Mouse (Mus musculus): ENCODE measurements around the gene Hip1r. TPM values are rescaled to one million over a fixed set of nuclear protein-coding genes. Genes with fewer than 3 reads are reported as not detected.
A peak's percentile ranks its signal among the peaks of the same experiment; 100 is the strongest.
"Not testable (repeated sequence)": the region's sequence is repeated elsewhere in the genome, so short reads cannot be mapped to it uniquely, and the experiment has no call there.

The Hip1r gene
- polyA plus RNA-seq, 1 experiment from 2014 or later, result 28.4 TPM

- no peak overlapping the region for H3K4me3 ChIP-seq (replicated peaks; ENCODE audit: low read depth, low read length)
Measured at GRCm38 (mm10) chr5:124045453-124046010, 72.1 kb downstream of the Hip1r start.

GRCm38 (mm10) chr5:124046741-124047401, 73.4 kb downstream of the Hip1r start:
- no peak overlapping the region for H3K9ac ChIP-seq (ENCODE audit: low read depth, low read length)
- peaks cover 18% of the 10 kb centered on the region for H3K4me1 ChIP-seq (replicated peaks; ENCODE audit: insufficient read depth, low read length)
- no peak for DNase-seq (ENCODE audit: low spot score)
- no peaks in the 10 kb centered on the region for H3K36me3 ChIP-seq (ENCODE audit: insufficient read depth, low read length)
- H3K27me3 ChIP-seq (ENCODE audit: insufficient read depth, low read length), result no peaks in the 10 kb centered on the region
- peak overlapping the region; percentile 50 for H3K27ac ChIP-seq
- H3K4me3 ChIP-seq (replicated peaks; ENCODE audit: low read depth, low read length), result no peak overlapping the region
- no peak overlapping the region for H3K4me2 ChIP-seq (ENCODE audit: low read length)
- peak; percentile 84 for ATAC-seq (replicated peaks; ENCODE audit: low FRiP score, low read depth)
- TF ChIP-seq CTCF (IDR thresholded peaks at IDR 0.05; ENCODE audit: low read depth), result no peak
- 71% methylated on average over 7 of the region's 7 CpGs for WGBS
- H3K9me3 ChIP-seq (replicated peaks; ENCODE audit: low read length), result no peaks in the 10 kb centered on the region

More at GRCm38 (mm10) chr5:124045453-124046010, 72.1 kb downstream of the Hip1r start:
- peaks cover 15% of the 10 kb centered on the region for H3K4me1 ChIP-seq (replicated peaks; ENCODE audit: insufficient read depth, low read length)
- H3K9ac ChIP-seq (ENCODE audit: low read depth, low read length), result no peak overlapping the region
- ATAC-seq (replicated peaks; ENCODE audit: low FRiP score, low read depth) (no peak), DNase-seq (ENCODE audit: low spot score) (no peak)
- no peak overlapping the region for H3K27ac ChIP-seq
- no peaks in the 10 kb centered on the region for H3K9me3 ChIP-seq (replicated peaks; ENCODE audit: low read length)
- TF ChIP-seq CTCF (IDR thresholded peaks at IDR 0.05; ENCODE audit: low read depth), result no peak
- no peaks in the 10 kb centered on the region for H3K36me3 ChIP-seq (ENCODE audit: insufficient read depth, low read length)
- H3K27me3 ChIP-seq (ENCODE audit: insufficient read depth, low read length), result no peaks in the 10 kb centered on the region
- no peak overlapping the region for H3K4me2 ChIP-seq (ENCODE audit: low read length)
- 35% methylated on average over 11 of the region's 11 CpGs for WGBS

GRCm38 (mm10) chr5:124049249-124050045, 76.0 kb downstream of the Hip1r start:
- no peak for DNase-seq (ENCODE audit: low spot score)
- ATAC-seq (replicated peaks; ENCODE audit: low FRiP score, low read depth), result 0 out of 2 replicates have a peak, but pooled peaks have one; percentile 14

GRCm38 (mm10) chr5:124050095-124051050, 76.9 kb downstream of the Hip1r start:
- H3K27ac ChIP-seq, result peak overlapping the region; percentile 78
- no peak for DNase-seq (ENCODE audit: low spot score)
- WGBS, result 49% methylated on average over 14 of the region's 14 CpGs
- H3K9me3 ChIP-seq (replicated peaks; ENCODE audit: low read length), result no peaks in the 10 kb centered on the region
- H3K4me3 ChIP-seq (replicated peaks; ENCODE audit: low read depth, low read length), result no peak overlapping the region
- H3K4me2 ChIP-seq (ENCODE audit: low read length), result no peak overlapping the region
- H3K36me3 ChIP-seq (ENCODE audit: insufficient read depth, low read length), result no peaks in the 10 kb centered on the region
- peak; percentile 43; the same call in 1 of the 2 replicates for TF ChIP-seq CTCF (IDR thresholded peaks at IDR 0.05; ENCODE audit: low read depth)
- peaks cover 18% of the 10 kb centered on the region for H3K4me1 ChIP-seq (replicated peaks; ENCODE audit: insufficient read depth, low read length)
- no peaks in the 10 kb centered on the region for H3K27me3 ChIP-seq (ENCODE audit: insufficient read depth, low read length)
- ATAC-seq (replicated peaks; ENCODE audit: low FRiP score, low read depth), result no peak
- H3K9ac ChIP-seq (ENCODE audit: low read depth, low read length), result 0 out of 2 replicates have a peak overlapping the region, but pooled peaks have one; percentile 24

More at GRCm38 (mm10) chr5:124049249-124050045, 76.0 kb downstream of the Hip1r start:
- Histone ChIP-seq H3K4me1 (replicated peaks; ENCODE audit: insufficient read depth, low read length) (peaks cover 18% of the 10 kb centered on the region), H3K9ac (ENCODE audit: low read depth, low read length) (no peak overlapping the region), H3K9me3 (replicated peaks; ENCODE audit: low read length) (no peaks in the 10 kb centered on the region), H3K4me3 (replicated peaks; ENCODE audit: low read depth, low read length) (no peak overlapping the region), H3K27me3 (ENCODE audit: insufficient read depth, low read length) (no peaks in the 10 kb centered on the region), H3K36me3 (ENCODE audit: insufficient read depth, low read length) (no peaks in the 10 kb centered on the region), H3K27ac (peak overlapping the region; percentile 78), H3K4me2 (ENCODE audit: low read length) (no peak overlapping the region)
- 37% methylated on average over 15 of the region's 15 CpGs for whole genome bisulfite sequencing
- TF ChIP-seq CTCF (IDR thresholded peaks at IDR 0.05; ENCODE audit: low read depth), result no peak

- no peak for DNase-seq (ENCODE audit: low spot score)
- no peak for ATAC-seq (replicated peaks; ENCODE audit: low FRiP score, low read depth)
Measured at GRCm38 (mm10) chr5:124051899-124052491, 78.6 kb downstream of the Hip1r start.

GRCm38 (mm10) chr5:124052641-124053040, 79.2 kb downstream of the Hip1r start:
- not testable (repeated sequence) for H3K9ac ChIP-seq (ENCODE audit: low read depth, low read length); DNase-seq (ENCODE audit: low spot score); H3K36me3 ChIP-seq (ENCODE audit: insufficient read depth, low read length); H3K9me3 ChIP-seq (replicated peaks; ENCODE audit: low read length); ATAC-seq (replicated peaks; ENCODE audit: low FRiP score, low read depth); H3K27me3 ChIP-seq (ENCODE audit: insufficient read depth, low read length); H3K4me3 ChIP-seq (replicated peaks; ENCODE audit: low read depth, low read length); H3K4me2 ChIP-seq (ENCODE audit: low read length); H3K27ac ChIP-seq
- WGBS, result 87% methylated on average over 7 of the region's 7 CpGs
- peaks cover 15% of the 10 kb centered on the region for H3K4me1 ChIP-seq (replicated peaks; ENCODE audit: insufficient read depth, low read length)

More at GRCm38 (mm10) chr5:124051899-124052491, 78.6 kb downstream of the Hip1r start:
- TF ChIP-seq CTCF (IDR thresholded peaks at IDR 0.05; ENCODE audit: low read depth), result no peak
- no peaks in the 10 kb centered on the region for H3K27me3 ChIP-seq (ENCODE audit: insufficient read depth, low read length)
- H3K27ac ChIP-seq, result no peak overlapping the region
- H3K4me1 ChIP-seq (replicated peaks; ENCODE audit: insufficient read depth, low read length), result peaks cover 18% of the 10 kb centered on the region
- H3K4me2 ChIP-seq (ENCODE audit: low read length), result no peak overlapping the region
- H3K36me3 ChIP-seq (ENCODE audit: insufficient read depth, low read length), result no peaks in the 10 kb centered on the region
- H3K4me3 ChIP-seq (replicated peaks; ENCODE audit: low read depth, low read length), result no peak overlapping the region
- no peaks in the 10 kb centered on the region for H3K9me3 ChIP-seq (replicated peaks; ENCODE audit: low read length)
- no peak overlapping the region for H3K9ac ChIP-seq (ENCODE audit: low read depth, low read length)
- WGBS, result 67% methylated on average over 11 of the region's 11 CpGs

Measured in kidney, postnatal 0 days (tissue).